Mouse (Mus musculus) intestine, embryonic 16.5 days (tissue): Measurements from ENCODE around the gene Anxa4. TPM values are rescaled to one million over a fixed set of nuclear protein-coding genes. Genes with fewer than 3 reads are reported as not detected.

Experiments used
- ATAC-seq: fragments of 200-750 bp; cut with Nextera tagmentation; 2 replicates; pipeline ENCODE4 v1.8.0; 2017; ENCODE audit warnings: moderate TSS enrichment, moderate library complexity
- H3K27ac ChIP-seq: fragments of 300-500 bp; sonication (generic); 2 replicates; pipeline ENCODE4 v1.5.1; 2014; ENCODE audit warnings: mild to moderate bottlenecking, low read length
- H3K27me3 ChIP-seq: fragments of 300-500 bp; sonication (generic); replicated peaks from 2 replicates; pipeline ENCODE4 v1.6.1; 2014; ENCODE audit warnings: low read length, control low read depth, mixed read lengths; ENCODE audit not compliant: control insufficient read depth, insufficient read depth
- H3K36me3 ChIP-seq: fragments of 300-500 bp; sonication (generic); 2 replicates; pipeline ENCODE4 v1.6.1; 2014; ENCODE audit warnings: low read length, control low read depth; ENCODE audit not compliant: control insufficient read depth, insufficient read depth
- H3K4me1 ChIP-seq: fragments of 300-500 bp; sonication (generic); 2 replicates; pipeline ENCODE4 v1.6.1; 2014; ENCODE audit warnings: low read length, control low read depth, mixed read lengths; ENCODE audit not compliant: control insufficient read depth, insufficient read depth
- H3K4me2 ChIP-seq: fragments of 300-500 bp; sonication (generic); 2 replicates; pipeline ENCODE4 v1.6.1; 2014; ENCODE audit warnings: low read depth, low read length, control low read depth
- H3K4me3 ChIP-seq: fragments of 300-500 bp; sonication (generic); 2 replicates; pipeline ENCODE4 v1.5.1; 2014; ENCODE audit warnings: mild to moderate bottlenecking, low read length
- H3K9ac ChIP-seq: fragments of 300-500 bp; sonication (generic); 2 replicates; pipeline ENCODE4 v1.6.1; 2014; ENCODE audit warnings: low read depth, low read length
- H3K9me3 ChIP-seq: fragments of 300-500 bp; sonication (generic); 2 replicates; pipeline ENCODE4 v1.6.1; 2016; ENCODE audit warnings: low read length, control low read depth; ENCODE audit not compliant: control insufficient read depth
- WGBS: fragments of 180-500 bp; shearing (Covaris S2); extraction: QIAGEN DNeasy Blood & Tissue Kit; methylation state at CpG from one replicate; pipeline ENCODE4 v1.1.7; 2014; 5-methylcytosine and 5-hydroxymethylcytosine counted together
- polyA plus RNA-seq: library from polyadenylated mRNA; unstranded; fragments of >200 nt; fragmentation: Nextera tagmentation; extraction: Ambion mirVana; gene quantifications from 2 replicates; pipeline ENCODE4 v1.2.1, GENCODE M21; 2015

Anxa4 gene
- polyA plus RNA-seq, 1 experiment from 2014 or later: 538 TPM

DNA sequence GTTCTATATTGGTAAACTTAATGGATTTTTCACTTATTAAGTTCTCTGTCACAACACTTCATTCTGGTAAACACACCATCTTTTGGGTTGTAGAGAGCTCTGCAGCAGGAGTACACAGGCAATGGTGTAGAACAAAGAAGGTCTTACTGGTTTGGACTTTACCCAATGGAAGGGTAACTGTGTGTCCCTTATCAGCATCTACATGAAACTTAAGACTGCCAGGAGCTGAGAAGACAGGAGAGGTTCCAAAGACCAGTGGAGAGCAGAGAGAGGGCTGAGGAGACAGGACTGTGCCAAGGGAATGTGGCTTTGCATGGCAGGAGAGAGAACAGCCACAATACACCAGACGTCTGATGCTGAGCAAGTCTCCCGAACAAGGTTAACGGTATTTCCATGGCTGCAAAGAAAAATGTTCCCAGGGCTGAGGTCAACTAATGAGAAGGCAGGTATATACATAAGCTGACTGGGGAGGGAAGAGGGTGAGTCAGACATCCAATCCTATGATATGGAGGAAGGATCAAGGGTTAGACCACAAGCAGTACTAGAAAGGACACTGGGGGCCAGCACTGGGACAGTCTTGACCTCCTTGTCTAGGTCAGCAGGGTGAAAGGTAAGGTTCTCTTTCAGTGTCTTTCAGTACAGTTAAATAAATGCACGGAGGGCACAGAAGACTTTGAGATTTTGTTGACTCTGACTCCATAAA lies 85.2 kb downstream of the Anxa4 start:
- no peaks in the 10 kb centered on the region for H3K27me3 ChIP-seq
- H3K4me2 ChIP-seq: no peak overlapping the region
- H3K4me1 ChIP-seq: no peaks in the 10 kb centered on the region
- WGBS: 78% methylated on average over 4 of the region's 4 CpGs
- H3K9ac ChIP-seq: no peak overlapping the region
- no peaks in the 10 kb centered on the region for H3K9me3 ChIP-seq
- ATAC-seq: peak; percentile 96
- H3K4me3 ChIP-seq: no peak overlapping the region
- peaks cover 3% of the 10 kb centered on the region; the same call in 1 of the 2 replicates for H3K36me3 ChIP-seq
- peak overlapping the region; percentile 73 for H3K27ac ChIP-seq

DNA sequence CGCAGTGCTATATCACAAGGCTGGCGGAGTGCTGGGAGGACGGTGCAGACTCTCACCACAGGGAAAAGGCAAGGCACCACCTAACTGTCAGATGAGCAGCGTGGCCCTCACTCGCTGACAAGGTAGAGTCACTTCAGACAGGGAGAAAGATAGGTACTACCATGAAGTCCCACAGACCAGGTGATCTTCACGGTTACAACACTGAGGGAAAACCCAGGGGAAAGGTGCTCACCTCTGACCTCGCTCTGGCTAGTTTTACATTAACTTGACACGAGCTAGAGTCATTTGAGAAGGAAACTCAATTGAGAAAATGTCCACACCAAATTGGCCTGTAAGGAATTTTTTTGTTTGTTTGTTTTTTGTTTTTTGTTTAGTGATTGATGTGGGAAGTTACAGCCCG lies 90.8 kb downstream of the Anxa4 start:
- WGBS: 79% methylated on average over 9 of the region's 9 CpGs
- Histone ChIP-seq H3K9ac (no peak overlapping the region), H3K9me3 (no peaks in the 10 kb centered on the region), H3K27me3 (no peaks in the 10 kb centered on the region), H3K4me1 (no peaks in the 10 kb centered on the region), H3K4me2 (no peak overlapping the region), H3K36me3 (peaks cover 17% of the 10 kb centered on the region), H3K27ac (no peak overlapping the region), H3K4me3 (no peak overlapping the region)
- no peak for ATAC-seq

DNA sequence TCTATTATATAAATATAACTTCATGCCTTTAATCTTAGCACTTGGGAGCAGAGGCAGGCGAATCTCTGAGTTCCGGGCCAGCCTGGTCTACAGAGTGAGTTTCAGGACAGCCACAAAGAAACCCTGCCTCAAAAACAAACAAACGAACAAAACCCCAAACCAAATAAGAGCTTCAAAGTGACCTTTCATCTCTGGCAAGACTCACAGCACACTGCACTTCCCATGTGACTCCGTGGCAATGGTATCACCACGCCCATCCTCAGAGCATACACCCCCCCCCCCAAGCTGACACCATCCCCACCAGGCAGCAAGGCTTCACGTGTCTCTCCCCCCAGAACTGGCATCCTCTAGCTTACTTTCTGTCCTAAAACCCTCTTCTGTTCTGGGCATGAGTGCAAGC lies 95.5 kb downstream of the Anxa4 start:
- no peaks in the 10 kb centered on the region for H3K4me1 ChIP-seq
- H3K36me3 ChIP-seq: peaks cover 15% of the 10 kb centered on the region
- WGBS: 70% methylated on average over 6 of the region's 6 CpGs
- no peak overlapping the region for H3K4me2 ChIP-seq
- H3K4me3 ChIP-seq: no peak overlapping the region
- H3K27me3 ChIP-seq: no peaks in the 10 kb centered on the region
- H3K9me3 ChIP-seq: no peaks in the 10 kb centered on the region
- no peak for ATAC-seq
- 0 out of 2 replicates have a peak overlapping the region, but pooled peaks have one; percentile 48 for H3K27ac ChIP-seq
- no peak overlapping the region for H3K9ac ChIP-seq

DNA sequence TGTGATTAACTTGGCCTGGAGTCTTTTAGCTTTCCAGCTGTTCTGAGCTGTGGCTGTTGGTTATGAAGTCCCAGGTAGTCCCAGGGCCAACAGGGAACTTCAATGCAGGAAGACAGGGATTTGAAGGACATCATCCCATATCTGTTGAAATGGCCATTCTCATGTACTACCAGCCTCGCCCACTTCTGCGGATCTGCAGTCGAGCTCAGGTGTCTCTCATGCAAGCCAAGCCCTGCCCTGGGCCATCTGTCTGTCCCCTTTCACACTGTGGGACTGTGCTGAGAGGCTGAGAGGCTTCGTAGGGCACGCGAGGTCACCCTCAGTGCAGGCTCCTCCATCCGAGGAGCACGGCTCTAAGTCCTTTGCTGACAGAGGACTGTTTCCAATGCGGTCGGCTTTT lies 97.2 kb downstream of the Anxa4 start:
- H3K4me1 ChIP-seq: no peaks in the 10 kb centered on the region
- peaks cover 7% of the 10 kb centered on the region; the same call in 1 of the 2 replicates for H3K36me3 ChIP-seq
- 87% methylated on average over 10 of the region's 10 CpGs for WGBS
- H3K4me2 ChIP-seq: no peak overlapping the region
- no peak overlapping the region for H3K27ac ChIP-seq
- no peaks in the 10 kb centered on the region for H3K9me3 ChIP-seq
- no peak overlapping the region for H3K4me3 ChIP-seq
- no peak overlapping the region for H3K9ac ChIP-seq
- no peaks in the 10 kb centered on the region for H3K27me3 ChIP-seq
- no peak for ATAC-seq

DNA sequence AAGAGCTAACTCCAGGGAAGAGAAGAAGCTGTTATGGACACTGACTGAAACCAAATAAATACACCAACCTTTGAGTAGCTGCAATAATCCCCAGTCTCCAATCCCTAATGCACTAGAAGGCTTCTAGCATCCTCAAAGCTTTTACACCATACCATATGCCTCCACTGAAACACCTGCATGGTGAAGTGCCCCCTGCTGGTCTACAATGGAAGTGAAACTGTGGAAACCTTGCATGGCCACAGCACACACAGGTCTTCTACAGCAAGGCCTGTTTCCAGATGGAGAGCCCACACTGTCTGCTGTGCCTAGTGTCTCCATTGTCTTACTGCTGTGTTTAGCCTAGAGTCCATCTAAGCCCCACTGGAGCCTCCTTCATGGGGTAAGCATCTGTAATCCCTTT lies 98.9 kb downstream of the Anxa4 start:
- no peaks in the 10 kb centered on the region for H3K27me3 ChIP-seq

DNA sequence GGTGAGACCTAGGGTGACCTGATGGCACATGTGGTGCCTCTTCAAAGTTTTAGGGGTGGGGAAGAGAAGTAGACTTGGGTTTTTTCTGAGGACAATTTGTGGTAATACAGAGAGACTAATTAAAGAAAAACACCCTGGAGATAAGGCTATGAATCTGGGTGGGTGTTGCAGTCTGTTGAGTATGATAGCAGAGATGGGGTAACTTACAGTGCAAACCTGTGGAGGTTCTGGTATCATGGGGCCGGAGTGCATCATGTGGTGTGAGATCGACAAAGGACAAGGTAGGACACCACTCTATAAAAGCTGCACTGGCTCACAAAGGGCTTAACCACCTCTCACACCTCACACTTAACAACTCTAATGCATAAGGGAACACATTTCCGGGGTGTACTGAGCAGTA lies 103.7 kb downstream of the Anxa4 start:
- no peaks in the 10 kb centered on the region for H3K9me3 ChIP-seq
- no peak overlapping the region for H3K9ac ChIP-seq
- no peak overlapping the region for H3K4me3 ChIP-seq
- no peaks in the 10 kb centered on the region for H3K4me1 ChIP-seq
- ATAC-seq: no peak
- H3K4me2 ChIP-seq: no peak overlapping the region
- peaks cover 5% of the 10 kb centered on the region for H3K36me3 ChIP-seq
- H3K27me3 ChIP-seq: no peaks in the 10 kb centered on the region
- H3K27ac ChIP-seq: no peak overlapping the region
- WGBS: 91% methylated on average over 3 of the region's 3 CpGs

More for the DNA sequence above, 98.9 kb downstream of the Anxa4 start:
- Histone ChIP-seq H3K4me1 (no peaks in the 10 kb centered on the region), H3K9me3 (no peaks in the 10 kb centered on the region), H3K27ac (no peak overlapping the region), H3K9ac (no peak overlapping the region), H3K4me3 (no peak overlapping the region), H3K4me2 (no peak overlapping the region), H3K36me3 (peaks cover 8% of the 10 kb centered on the region)
- no peak for ATAC-seq

DNA sequence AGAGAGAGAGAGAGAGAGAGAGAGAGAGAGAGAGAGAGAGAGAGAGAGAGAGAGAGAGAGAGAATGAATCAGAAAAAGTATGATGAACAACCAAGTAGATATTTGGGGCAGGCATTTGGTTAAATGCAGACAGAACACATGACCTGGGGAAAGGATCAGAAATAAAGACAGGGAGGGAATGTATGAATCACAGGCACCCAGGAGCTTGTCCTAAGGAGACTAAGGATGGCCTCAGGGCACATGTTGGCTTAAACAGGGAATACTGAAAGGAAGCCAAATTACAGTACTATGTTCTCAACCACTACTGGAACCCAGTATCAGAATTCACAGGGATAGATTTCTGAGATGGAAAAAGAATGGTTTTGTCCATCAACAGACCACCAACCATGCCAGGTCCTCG lies 106.4 kb downstream of the Anxa4 start:
- no peak overlapping the region for H3K4me3 ChIP-seq
- no peak overlapping the region for H3K27ac ChIP-seq
- 0 out of 2 replicates have a peak, but pooled peaks cover 3% of the 10 kb centered on the region for H3K4me1 ChIP-seq
- H3K9me3 ChIP-seq: no peaks in the 10 kb centered on the region
- peaks cover 8% of the 10 kb centered on the region for H3K36me3 ChIP-seq
- WGBS: 76% methylated on average over 1 of the region's 1 CpGs
- H3K9ac ChIP-seq: no peak overlapping the region
- H3K4me2 ChIP-seq: no peak overlapping the region
- H3K27me3 ChIP-seq: no peaks in the 10 kb centered on the region
- ATAC-seq: no peak

Other genes starting within 250 kb of the Anxa4 start
- gene Asprv1, start 165.4 kb downstream of the Anxa4 start, polyA plus RNA-seq: 0.73 and 1.1 TPM in 2 replicates
- 15.0 and 19.7 TPM in 2 replicates for gene Mxd1, start 124.4 kb downstream of the Anxa4 start, polyA plus RNA-seq
- 85.1 and 85.3 TPM in 2 replicates for gene Snrnp27, start 109.1 kb downstream of the Anxa4 start, polyA plus RNA-seq
- 22.1 and 24.3 TPM in 2 replicates for gene Gmcl1, start 60.2 kb downstream of the Anxa4 start, polyA plus RNA-seq
- 7.0 and 8.9 TPM in 2 replicates for gene Aak1, start 55.9 kb upstream of the Anxa4 start, polyA plus RNA-seq
- 110 and 114 TPM in 2 replicates for gene Nfu1, start 215.7 kb upstream of the Anxa4 start, polyA plus RNA-seq
- gene Gfpt1, start 249.3 kb upstream of the Anxa4 start, polyA plus RNA-seq: 24.7 and 25.7 TPM in 2 replicates